Mouse (Mus musculus) erythroblast, embryonic 14.5 days (primary cell): Measurements from ENCODE around the gene Bcl2l14. TPM values are rescaled to one million over a fixed set of nuclear protein-coding genes. Genes with fewer than 3 reads are reported as not detected.

Experiments used
- H3K27me3 ChIP-seq: 2 replicates; pipeline ENCODE4 v1.6.1; 2012; ENCODE audit warnings: inconsistent platforms; ENCODE audit not compliant: control insufficient read depth
- H3K36me3 ChIP-seq: 2 replicates; pipeline ENCODE4 v1.6.1; 2012; ENCODE audit warnings: mild to moderate bottlenecking, inconsistent platforms; ENCODE audit not compliant: control insufficient read depth
- H3K4me1 ChIP-seq: 2 replicates; pipeline ENCODE4 v1.6.1; 2012; ENCODE audit warnings: inconsistent platforms; ENCODE audit not compliant: control insufficient read depth
- H3K4me3 ChIP-seq: replicated peaks from 2 replicates; pipeline ENCODE3; 2012; ENCODE audit warnings: moderate library complexity, mild to moderate bottlenecking, inconsistent platforms
- H3K9me3 ChIP-seq: 2 replicates; pipeline ENCODE4 v1.6.1; 2012; ENCODE audit warnings: low read length, inconsistent platforms, mixed read lengths; ENCODE audit not compliant: control insufficient read depth
- GATA1 ChIP-seq: IDR thresholded peaks from 2 replicates; pipeline ENCODE4 v1.6.1; 2012; ENCODE audit warnings: low read length, inconsistent platforms, mixed read lengths
- TAL1 ChIP-seq: IDR thresholded peaks from 3 replicates; pipeline ENCODE4 v1.6.1; 2012; ENCODE audit warnings: low read length, inconsistent platforms, mixed read lengths
- polyA plus RNA-seq: library from polyadenylated mRNA; stranded (reverse); fragments of >175 nt; gene quantifications from 2 replicates; pipeline ENCODE4 v1.2.3, GENCODE M21; 2012

Gene Bcl2l14
- polyA plus RNA-seq, 1 experiment, result not detected

DNA sequence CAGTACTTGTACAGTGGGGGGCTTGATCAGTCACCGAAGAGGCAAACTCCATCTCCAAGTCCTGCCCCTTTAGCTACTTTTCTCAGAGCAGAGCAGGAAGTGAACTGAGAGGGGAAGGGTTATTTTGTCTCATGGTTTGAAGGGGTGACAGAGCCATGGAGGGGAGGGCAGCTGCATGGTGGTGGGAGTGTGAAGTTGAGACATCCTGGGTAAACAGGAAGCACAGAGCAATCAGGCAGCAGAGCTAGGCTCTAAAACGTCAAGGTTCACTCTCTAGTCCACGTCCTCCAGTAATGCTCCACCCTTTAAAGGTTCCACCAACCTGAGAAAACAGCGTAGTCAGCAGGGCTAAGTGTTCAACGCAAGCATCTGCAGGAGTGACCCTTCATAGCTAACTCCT, 40.8 kb downstream of the Bcl2l14 start:
- peaks cover 15% of the 10 kb centered on the region for H3K4me1 ChIP-seq
- no peaks in the 10 kb centered on the region for H3K36me3 ChIP-seq
- peaks cover 10% of the 10 kb centered on the region for H3K27me3 ChIP-seq
- H3K9me3 ChIP-seq, result no peaks in the 10 kb centered on the region
- H3K4me3 ChIP-seq, result no peak overlapping the region
- TF ChIP-seq TAL1, result no peak
- no peak for TF ChIP-seq GATA1

DNA sequence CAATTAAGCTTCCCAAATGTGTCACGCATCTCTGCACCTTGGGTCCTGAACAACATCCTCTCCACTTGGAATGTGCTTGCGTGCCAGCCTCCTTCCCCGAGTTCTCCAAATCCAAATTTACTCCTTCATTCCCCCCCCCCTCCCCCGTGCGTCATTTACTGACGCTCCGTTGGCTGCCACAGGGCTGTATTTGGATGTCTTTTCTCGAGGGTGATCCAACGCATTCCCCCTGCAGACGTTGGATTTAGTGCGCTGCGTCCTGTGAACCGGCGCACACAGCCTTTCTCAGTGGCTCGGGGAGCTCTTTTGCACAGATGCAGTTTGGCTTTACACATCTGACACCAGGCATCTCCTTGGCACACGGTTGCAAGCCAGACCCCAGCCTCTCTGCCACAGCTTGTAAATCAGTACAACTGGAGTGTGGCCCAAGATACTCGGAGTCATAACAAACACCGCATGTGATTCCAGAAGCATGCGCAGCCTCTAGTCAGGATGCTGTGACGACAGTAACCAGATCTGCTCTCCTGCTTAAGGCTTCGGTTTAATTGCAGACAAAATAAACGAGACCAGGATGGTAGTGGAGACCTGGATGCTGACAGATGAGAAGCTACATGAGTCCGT, 43.4 kb downstream of the Bcl2l14 start:
- no peaks in the 10 kb centered on the region for H3K36me3 ChIP-seq
- H3K9me3 ChIP-seq, result no peaks in the 10 kb centered on the region
- peaks cover 10% of the 10 kb centered on the region for H3K27me3 ChIP-seq
- no peak overlapping the region for H3K4me3 ChIP-seq
- no peak for TF ChIP-seq GATA1
- TF ChIP-seq TAL1, result no peak
- peaks cover 9% of the 10 kb centered on the region for H3K4me1 ChIP-seq

DNA sequence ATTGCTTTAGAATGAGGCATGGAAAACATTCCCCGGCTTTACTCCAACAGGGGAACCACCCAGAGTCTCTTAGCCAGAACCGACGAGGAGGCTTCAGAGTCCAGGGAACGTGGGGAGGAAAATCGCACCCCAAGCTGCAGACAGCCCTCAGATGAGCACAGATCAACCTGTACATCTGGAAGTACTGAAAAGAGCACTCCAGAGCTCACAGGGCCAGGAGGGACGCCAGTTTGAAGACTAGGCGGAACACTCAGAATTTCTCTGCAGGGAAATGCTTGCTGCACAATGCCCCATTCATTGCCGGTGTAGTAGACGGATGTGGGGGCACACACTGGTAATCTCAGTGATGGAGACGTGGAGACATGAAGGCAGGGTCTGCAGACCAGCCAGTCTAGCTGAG, 43.9 kb downstream of the Bcl2l14 start:
- no peak for TF ChIP-seq TAL1
- TF ChIP-seq GATA1, result no peak
- Histone ChIP-seq H3K27me3 (peaks cover 10% of the 10 kb centered on the region), H3K4me1 (peaks cover 6% of the 10 kb centered on the region), H3K36me3 (peaks cover 3% of the 10 kb centered on the region), H3K4me3 (no peak overlapping the region), H3K9me3 (no peaks in the 10 kb centered on the region)

DNA sequence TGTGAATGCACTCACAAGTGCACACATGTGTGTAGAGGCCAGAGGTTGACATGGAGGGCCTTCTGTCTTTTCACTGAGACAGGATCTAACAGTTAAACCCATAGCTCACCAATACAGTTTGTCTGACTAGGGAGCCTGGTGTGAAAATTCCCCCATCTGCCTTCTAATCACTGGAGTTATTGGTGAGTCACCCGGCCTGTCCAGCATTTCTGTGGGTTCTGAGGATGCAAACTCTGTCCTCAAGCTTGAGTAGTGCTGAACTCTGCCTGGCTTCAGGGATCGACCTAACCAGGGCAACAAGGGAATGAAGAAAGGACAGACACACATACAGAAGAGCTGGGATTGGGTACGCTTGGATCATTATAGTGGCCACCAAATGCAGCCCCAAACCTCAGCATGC, 45.6 kb downstream of the Bcl2l14 start:
- Histone ChIP-seq H3K27me3 (peaks cover 10% of the 10 kb centered on the region), H3K4me1 (no peaks in the 10 kb centered on the region), H3K9me3 (no peaks in the 10 kb centered on the region), H3K4me3 (no peak overlapping the region), H3K36me3 (peaks cover 7% of the 10 kb centered on the region)
- no peak for TF ChIP-seq TAL1
- TF ChIP-seq GATA1, result no peak

GRCm38 (mm10) chr6:134442219-134442618, 46.1 kb downstream of the Bcl2l14 start:
- Histone ChIP-seq H3K4me3 (no peak overlapping the region), H3K27me3 (peaks cover 10% of the 10 kb centered on the region), H3K4me1 (no peaks in the 10 kb centered on the region), H3K36me3 (peaks cover 7% of the 10 kb centered on the region), H3K9me3 (no peaks in the 10 kb centered on the region)
- no peak for TF ChIP-seq TAL1
- TF ChIP-seq GATA1, result no peak

DNA sequence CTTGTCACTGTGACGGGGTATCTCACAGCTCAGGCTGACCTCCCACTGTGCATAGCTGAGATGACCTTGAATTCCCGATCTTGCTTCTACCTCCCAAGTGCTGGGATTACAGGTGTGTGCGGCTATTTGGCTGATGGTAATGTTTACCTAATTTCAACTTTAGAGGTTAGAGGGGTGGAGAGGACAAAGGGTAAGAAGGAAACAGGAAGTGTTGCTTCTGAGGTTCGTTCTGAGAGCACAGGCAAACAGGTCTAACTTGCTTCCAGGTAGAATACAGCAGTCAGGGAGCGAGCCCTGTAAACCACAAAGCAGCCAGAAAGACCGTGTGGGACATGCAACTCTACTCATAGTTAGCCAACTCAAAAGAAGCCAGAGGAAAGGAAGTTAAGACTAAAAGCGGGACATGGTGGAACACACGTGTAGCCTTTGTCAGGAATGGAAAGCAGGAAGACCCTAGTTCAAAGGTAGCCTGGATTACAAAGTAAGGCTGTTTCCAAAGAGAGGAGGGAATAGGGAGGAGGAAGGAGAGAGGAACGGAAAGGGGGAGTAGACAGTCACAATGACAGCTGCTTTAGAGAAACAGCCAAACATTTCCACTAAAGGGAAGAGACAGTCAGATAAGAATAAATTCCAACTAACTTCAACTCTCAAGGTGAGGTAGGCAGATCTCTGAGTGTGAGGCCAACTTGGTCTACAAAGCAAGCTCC, 47.2 kb downstream of the Bcl2l14 start:
- TF ChIP-seq TAL1, result no peak
- Histone ChIP-seq H3K9me3 (no peaks in the 10 kb centered on the region), H3K4me3 (no peak overlapping the region), H3K27me3 (peaks cover 10% of the 10 kb centered on the region), H3K4me1 (no peaks in the 10 kb centered on the region), H3K36me3 (peaks cover 7% of the 10 kb centered on the region)

GRCm38 (mm10) chr6:134443925-134444324, 47.8 kb downstream of the Bcl2l14 start:
- Histone ChIP-seq H3K36me3 (peaks cover 9% of the 10 kb centered on the region), H3K4me3 (no peak overlapping the region), H3K4me1 (no peaks in the 10 kb centered on the region), H3K27me3 (peaks cover 10% of the 10 kb centered on the region), H3K9me3 (no peaks in the 10 kb centered on the region)
- TF ChIP-seq GATA1, result no peak
- no peak for TF ChIP-seq TAL1

DNA sequence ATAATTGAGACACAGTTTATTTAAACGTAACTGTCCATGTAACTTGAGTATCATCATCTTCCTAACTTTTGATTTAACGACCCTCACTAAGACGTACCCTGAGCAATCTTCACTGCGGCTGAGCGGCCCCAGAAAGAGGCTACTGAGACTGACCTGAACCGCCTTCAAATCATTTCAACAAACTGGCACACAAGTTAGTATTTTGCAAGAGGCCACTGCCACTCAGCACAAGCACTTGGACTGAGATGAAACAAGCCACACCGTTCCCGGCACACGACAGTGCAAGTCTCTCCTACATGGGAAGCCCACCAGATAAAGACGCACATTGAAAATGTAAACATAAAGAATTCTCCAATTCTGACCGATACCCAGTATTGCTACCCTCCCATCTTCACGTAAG, 52.3 kb downstream of the Bcl2l14 start:
- Histone ChIP-seq H3K4me1 (no peaks in the 10 kb centered on the region), H3K4me3 (no peak overlapping the region), H3K9me3 (no peaks in the 10 kb centered on the region), H3K27me3 (no peaks in the 10 kb centered on the region), H3K36me3 (peaks cover 40% of the 10 kb centered on the region)
- TF ChIP-seq TAL1, result no peak
- no peak for TF ChIP-seq GATA1

DNA sequence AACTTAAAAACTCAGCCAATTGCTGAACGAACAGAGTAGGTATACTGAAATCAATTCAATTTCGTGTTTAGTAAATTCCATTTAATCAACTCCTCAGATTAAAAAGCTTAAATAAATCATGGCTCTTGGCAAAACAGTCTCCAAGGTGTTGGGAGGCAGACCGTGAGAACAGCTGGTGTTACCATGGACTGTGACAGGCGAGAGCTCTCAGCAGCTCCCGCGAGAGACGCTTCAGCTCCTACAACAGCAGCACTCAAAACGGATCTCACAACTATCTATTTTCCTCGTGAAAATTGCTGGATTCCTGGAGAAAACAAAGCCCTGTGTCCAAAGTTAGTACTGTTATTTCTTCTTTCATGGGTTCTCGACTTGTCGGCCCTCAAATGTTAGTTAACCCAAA, 53.8 kb downstream of the Bcl2l14 start:
- H3K9me3 ChIP-seq, result no peaks in the 10 kb centered on the region
- H3K4me1 ChIP-seq, result no peaks in the 10 kb centered on the region
- no peak overlapping the region for H3K4me3 ChIP-seq
- no peaks in the 10 kb centered on the region for H3K27me3 ChIP-seq
- TF ChIP-seq TAL1 (no peak), GATA1 (no peak)
- peaks cover 47% of the 10 kb centered on the region for H3K36me3 ChIP-seq

DNA sequence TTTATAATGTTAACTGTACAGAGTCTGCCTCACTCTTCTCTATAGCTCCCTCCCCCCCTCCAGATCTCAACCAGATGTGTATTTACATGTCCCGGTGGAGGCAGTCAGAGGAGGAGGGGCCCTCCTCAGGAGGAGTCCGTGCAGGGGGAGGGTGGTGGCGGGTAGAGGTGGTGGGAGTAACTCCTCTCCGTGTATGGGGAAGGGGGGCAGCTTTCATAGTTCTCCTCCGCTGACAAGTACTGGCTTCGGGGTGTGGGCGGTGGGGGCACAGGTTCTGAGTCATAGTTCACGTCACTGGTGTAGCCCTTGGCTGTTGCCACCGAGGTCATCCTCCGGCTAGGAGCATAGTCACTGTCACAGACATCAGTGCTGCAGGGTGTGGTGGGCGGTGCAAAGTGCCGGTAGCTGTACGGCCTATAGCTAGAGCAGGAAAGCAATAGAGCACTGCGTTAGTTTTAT, 54.6 kb downstream of the Bcl2l14 start:
- TF ChIP-seq GATA1 (no peak), TAL1 (no peak)
- Histone ChIP-seq H3K4me3 (no peak overlapping the region), H3K4me1 (no peaks in the 10 kb centered on the region), H3K9me3 (no peaks in the 10 kb centered on the region), H3K27me3 (no peaks in the 10 kb centered on the region), H3K36me3 (peaks cover 50% of the 10 kb centered on the region)
